Mouse (Mus musculus) ES-E14 (cell line): Measurements from ENCODE around the gene Gabra2. TPM values are rescaled to one million over a fixed set of nuclear protein-coding genes. Genes with fewer than 3 reads are reported as not detected.

ENCODE experiments used
- DNase-seq: peaks from one replicate; pipeline ENCODE4 v3.0.0-alpha.2; 2013; ENCODE audit warnings: low read depth, low spot score
- H3K27ac ChIP-seq: 2 replicates; pipeline ENCODE4 v1.5.1; 2012; ENCODE audit warnings: low read depth, mild to moderate bottlenecking, low read length, moderate library complexity, mixed read lengths; ENCODE audit not compliant: poor library complexity, insufficient read depth, severe bottlenecking
- H3K36me3 ChIP-seq: 2 replicates; pipeline ENCODE4 v1.6.1; 2012; ENCODE audit warnings: mild to moderate bottlenecking, low read length, moderate library complexity, mixed read lengths; ENCODE audit not compliant: control insufficient read depth, poor library complexity, insufficient read depth, severe bottlenecking
- H3K4me1 ChIP-seq, 2 experiments: fragments of 150-350 bp in 1 of 2; sonication (generic) in 1 of 2; 2 replicates each; pipeline ENCODE4 v1.6.1; 2012; ENCODE audit warnings: low read length in 2 of 2, mild to moderate bottlenecking in 1 of 2, mixed read lengths in 1 of 2; ENCODE audit not compliant: control insufficient read depth in 2 of 2, insufficient read depth in 2 of 2, poor library complexity in 1 of 2
- H3K4me3 ChIP-seq, 2 experiments: fragments of 150-350 bp in 1 of 2; sonication (generic) in 1 of 2; 2 replicates each; pipeline ENCODE4 v1.5.1; 2012; ENCODE audit warnings: low read length in 2 of 2, low read depth in 1 of 2, mild to moderate bottlenecking in 1 of 2, mixed read lengths in 1 of 2; ENCODE audit not compliant: insufficient read depth in 1 of 2, poor library complexity in 1 of 2, severe bottlenecking in 1 of 2
- H3K9ac ChIP-seq: 2 replicates; pipeline ENCODE4 v1.6.1; 2012; ENCODE audit warnings: low read depth, mild to moderate bottlenecking, low read length, mixed read lengths; ENCODE audit not compliant: poor library complexity, insufficient read depth, severe bottlenecking
- H3K9me3 ChIP-seq: fragments of 150-350 bp; sonication (generic); 2 replicates; pipeline ENCODE4 v1.6.1; 2012; ENCODE audit warnings: low read depth, mild to moderate bottlenecking, low read length; ENCODE audit not compliant: control insufficient read depth, insufficient read depth
- CHD2 ChIP-seq: IDR thresholded peaks from 2 replicates; pipeline ENCODE4 v1.6.1; 2014; ENCODE audit warnings: mild to moderate bottlenecking, low read depth, low read length, inconsistent platforms
- HCFC1 ChIP-seq: IDR thresholded peaks from 2 replicates; pipeline ENCODE4 v1.6.1; 2012; ENCODE audit warnings: low read length, inconsistent platforms, borderline replicate concordance; ENCODE audit not compliant: insufficient read depth
- MAFK ChIP-seq: IDR thresholded peaks from 2 replicates; pipeline ENCODE4 v1.6.1; 2014; ENCODE audit warnings: mild to moderate bottlenecking, low read depth, low read length, inconsistent platforms; ENCODE audit not compliant: insufficient read depth
- ZC3H11A ChIP-seq: IDR thresholded peaks from 2 replicates; pipeline ENCODE4 v1.6.1; 2012; ENCODE audit warnings: low read depth, mild to moderate bottlenecking, inconsistent platforms, low read length, borderline replicate concordance
- ZNF384 ChIP-seq: IDR thresholded peaks from 2 replicates; pipeline ENCODE4 v1.6.1; 2012; ENCODE audit warnings: low read depth, low read length, inconsistent platforms
- in situ Hi-C, 2 experiments: fragments of 600-800 bp; cut with MboI; formaldehyde crosslinking; loops; one replicate each; pipeline ENCODE4 v1.15.1; 2025; ENCODE audit warnings: low sequenced_read_pairs in 2 of 2, inconsistent platforms in 1 of 2; ENCODE audit not compliant: unreplicated experiment in 2 of 2
- total RNA-seq: library from RNA; depleted of rRNA; stranded (reverse); fragments of 300-350 nt; gene quantifications from 2 replicates; pipeline ENCODE4 v1.2.3, GENCODE M21; 2012

Gabra2 gene
- total RNA-seq, 1 experiment: not detected

GRCm38 (mm10) chr5:71115216-71115615 is 19.6 kb upstream of the Gabra2 start:
- Histone ChIP-seq H3K4me1 (no peaks in the 10 kb centered on the region), H3K9ac (no peak overlapping the region), H3K36me3 (no peaks in the 10 kb centered on the region), H3K4me3 (no peak overlapping the region), H3K27ac (no peak overlapping the region), H3K9me3 (no peaks in the 10 kb centered on the region)
- TF ChIP-seq CHD2 (no peak), ZNF384 (no peak), HCFC1 (no peak), ZC3H11A (no peak), MAFK (no peak)
- in situ Hi-C loops: no loop called here
- DNase-seq: no peak

- H3K36me3 ChIP-seq: no peaks in the 10 kb centered on the region
- H3K9ac ChIP-seq: no peak overlapping the region
- no peaks in the 10 kb centered on the region for H3K9me3 ChIP-seq
- in situ Hi-C loops: no loop called here
- H3K4me3 ChIP-seq: peak overlapping the region; percentile 33 to 73; a peak in 1 of 4 replicates
- H3K27ac ChIP-seq: no peak overlapping the region
- no peak for DNase-seq
- no peaks in the 10 kb centered on the region for H3K4me1 ChIP-seq
- TF ChIP-seq ZC3H11A: no peak
- TF ChIP-seq CHD2: no peak
Measured at GRCm38 (mm10) chr5:71095180-71095579, 469 bp downstream of the Gabra2 start.

- no peaks in the 10 kb centered on the region for H3K4me1 ChIP-seq
- DNase-seq: no peak
- no peak overlapping the region; a peak in 1 of 4 replicates for H3K4me3 ChIP-seq
- H3K36me3 ChIP-seq: no peaks in the 10 kb centered on the region
- no peak overlapping the region for H3K27ac ChIP-seq
- in situ Hi-C loops: no loop called here
- no peak overlapping the region for H3K9ac ChIP-seq
- no peaks in the 10 kb centered on the region for H3K9me3 ChIP-seq
- TF ChIP-seq ZC3H11A: no peak
- TF ChIP-seq ZNF384: no peak
- TF ChIP-seq CHD2: no peak
- TF ChIP-seq HCFC1: no peak
- no peak for TF ChIP-seq MAFK
Measured at GRCm38 (mm10) chr5:71094776-71095175, 873 bp downstream of the Gabra2 start.

GRCm38 (mm10) chr5:71093807-71094206 is 1.8 kb downstream of the Gabra2 start:
- no peak for TF ChIP-seq CHD2
- TF ChIP-seq MAFK: no peak
- TF ChIP-seq ZC3H11A: no peak
- TF ChIP-seq ZNF384: no peak
- TF ChIP-seq HCFC1: no peak
- H3K27ac ChIP-seq: no peak overlapping the region
- no peak overlapping the region for H3K9ac ChIP-seq
- H3K4me3 ChIP-seq: no peak overlapping the region
- no peaks in the 10 kb centered on the region for H3K4me1 ChIP-seq
- H3K36me3 ChIP-seq: no peaks in the 10 kb centered on the region
- DNase-seq: no peak
- no peaks in the 10 kb centered on the region for H3K9me3 ChIP-seq
- in situ Hi-C loops: no loop called here

- TF ChIP-seq CHD2: no peak
- TF ChIP-seq MAFK: no peak
- TF ChIP-seq ZNF384: no peak
- TF ChIP-seq ZC3H11A: no peak
- TF ChIP-seq HCFC1: no peak
- no peaks in the 10 kb centered on the region for H3K9me3 ChIP-seq
- H3K4me3 ChIP-seq: no peak overlapping the region
- no peak overlapping the region for H3K27ac ChIP-seq
- no peak overlapping the region for H3K9ac ChIP-seq
- no peaks in the 10 kb centered on the region for H3K4me1 ChIP-seq
- no peaks in the 10 kb centered on the region for H3K36me3 ChIP-seq
- DNase-seq: no peak
- in situ Hi-C loops: no loop called here
Measured at GRCm38 (mm10) chr5:71092475-71092874, 3.2 kb downstream of the Gabra2 start.
